Mouse (Mus musculus) T-helper 17 cell (primary cell): ENCODE data around the gene Zbtb22.
"Not testable (repeated sequence)": the region's sequence is repeated elsewhere in the genome, so short reads cannot be mapped to it uniquely, and the experiment has no call there.

Experiments
- in situ Hi-C, 2 experiments: fragments of 300-600 bp; cut with MboI, MseI; formaldehyde crosslinking; loops; 1 replicate in 1 of 2; 2 replicates in 1 of 2; pipeline ENCODE4 v1.15.1; 2025; ENCODE audit warnings: high pct_unique_total_duplicates in 2 of 2

The Zbtb22 gene

DNA sequence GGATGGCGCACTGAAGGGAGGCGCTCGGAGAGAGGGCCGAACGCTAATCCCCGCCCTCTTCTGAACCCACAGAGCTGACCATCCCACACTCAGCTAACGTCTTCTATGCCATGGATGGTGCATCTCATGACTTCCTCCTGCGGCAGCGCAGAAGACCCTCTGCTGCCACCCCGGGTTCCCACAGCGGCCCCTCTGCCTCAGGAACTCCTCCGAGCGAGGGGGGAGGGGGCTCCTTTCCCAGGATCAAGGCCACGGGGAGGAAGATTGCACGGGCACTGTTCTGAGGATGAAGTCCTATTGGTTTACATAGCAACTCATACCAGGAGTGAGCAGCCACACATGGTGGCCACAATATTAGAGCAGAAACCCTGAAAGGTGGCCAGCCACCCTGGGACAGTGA lies 21.3 kb downstream of the Zbtb22 start:
- in situ Hi-C loops = no loop called here

DNA sequence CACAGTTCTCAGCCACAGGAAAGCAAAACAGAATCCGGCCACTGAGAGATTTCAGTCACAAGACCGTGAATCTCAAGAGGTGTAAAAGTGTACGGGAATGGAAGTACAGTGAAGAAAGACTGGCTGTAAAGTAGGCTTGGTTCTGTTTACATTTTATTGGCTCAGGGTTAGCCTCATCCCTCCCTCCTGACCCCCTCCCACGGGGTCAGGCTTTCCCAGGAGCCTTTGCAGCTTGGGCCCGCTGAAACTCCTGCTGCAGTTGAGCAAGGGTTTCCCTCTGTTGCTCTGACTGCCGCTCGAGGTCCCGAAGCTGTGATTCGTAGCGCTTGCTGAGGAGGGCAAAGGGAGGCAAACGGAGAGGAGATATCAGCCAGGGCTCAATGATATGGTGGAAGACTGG lies 23.1 kb downstream of the Zbtb22 start:
- in situ Hi-C loops = no loop called here

DNA sequence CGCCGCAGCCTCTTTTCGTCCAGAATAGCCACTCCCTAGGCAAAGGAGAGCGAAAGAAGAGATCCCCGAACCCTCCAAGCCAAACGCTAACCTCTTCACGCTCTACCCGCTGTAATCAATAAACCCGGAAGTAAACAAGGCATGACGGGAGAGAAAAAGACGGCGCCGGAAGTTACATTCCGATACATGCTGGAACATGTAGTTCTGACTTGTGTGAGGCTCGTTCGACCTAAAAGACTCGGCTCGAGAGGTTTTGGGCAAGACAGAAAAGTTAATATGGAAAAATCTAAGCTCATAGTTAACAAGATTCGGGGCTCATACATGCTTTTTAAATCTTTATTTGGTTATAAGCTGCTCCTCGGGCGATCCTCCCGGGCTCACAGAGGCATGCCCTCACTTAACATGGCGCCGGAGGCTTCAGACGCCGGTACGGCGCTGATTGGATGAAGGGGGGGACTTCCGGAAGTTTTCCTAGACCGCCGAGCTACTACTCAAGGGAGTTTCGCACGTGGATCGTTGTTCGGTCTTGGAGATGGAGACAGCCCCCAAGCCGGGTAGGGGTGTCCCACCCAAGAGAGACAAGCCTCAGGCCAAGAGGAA lies 24.6 kb downstream of the Zbtb22 start, which contains the start of the genes Pfdn6 and Wdr46:
TSS of gene Pfdn6 (minus strand) at position 138 of the 600 bp plus-strand sequence.
TSS of gene Wdr46 (plus strand) at position 455 of the 600 bp plus-strand sequence.
- in situ Hi-C loops = no loop called here

DNA sequence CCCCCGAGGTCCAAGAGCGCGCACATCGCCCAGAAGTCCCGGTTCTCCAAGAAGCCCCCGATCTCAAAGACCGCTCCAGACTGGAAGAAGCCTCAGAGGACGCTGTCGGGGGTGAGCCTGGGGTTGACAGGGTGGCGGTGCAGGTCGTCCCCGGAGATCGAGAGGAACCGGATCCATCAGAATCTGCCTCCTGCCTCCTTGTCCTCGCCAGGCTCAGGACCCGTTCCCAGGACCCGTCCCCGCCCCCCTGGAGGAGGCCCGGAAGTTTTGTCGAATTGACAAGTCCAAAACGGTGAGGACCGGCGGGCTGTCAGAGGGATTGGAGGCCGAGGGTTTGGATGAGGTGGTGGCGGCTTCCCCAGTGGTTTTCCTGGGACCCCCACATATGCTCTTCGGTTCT lies 25.3 kb downstream of the Zbtb22 start:
- in situ Hi-C loops = no loop called here

DNA sequence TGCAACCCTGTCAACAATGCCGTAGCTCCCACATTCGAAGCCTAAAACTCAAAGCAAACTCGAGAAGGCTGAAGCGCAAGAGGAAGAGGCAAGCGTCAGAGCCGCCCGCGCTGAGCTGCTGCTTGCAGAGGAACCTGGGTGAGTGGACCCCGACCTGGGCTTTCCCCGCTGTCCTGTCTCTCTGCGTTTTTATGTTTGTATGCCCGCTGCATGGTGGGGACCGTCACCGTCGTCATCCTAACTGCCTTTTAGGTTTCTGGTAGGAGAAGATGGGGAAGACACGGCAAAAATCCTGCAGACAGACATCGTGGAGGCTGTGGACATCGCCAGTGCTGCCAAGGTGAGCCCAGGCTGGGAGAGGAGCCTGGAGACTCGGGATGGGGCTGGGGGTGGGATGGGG lies 25.7 kb downstream of the Zbtb22 start:
- in situ Hi-C loops = no loop called here

DNA sequence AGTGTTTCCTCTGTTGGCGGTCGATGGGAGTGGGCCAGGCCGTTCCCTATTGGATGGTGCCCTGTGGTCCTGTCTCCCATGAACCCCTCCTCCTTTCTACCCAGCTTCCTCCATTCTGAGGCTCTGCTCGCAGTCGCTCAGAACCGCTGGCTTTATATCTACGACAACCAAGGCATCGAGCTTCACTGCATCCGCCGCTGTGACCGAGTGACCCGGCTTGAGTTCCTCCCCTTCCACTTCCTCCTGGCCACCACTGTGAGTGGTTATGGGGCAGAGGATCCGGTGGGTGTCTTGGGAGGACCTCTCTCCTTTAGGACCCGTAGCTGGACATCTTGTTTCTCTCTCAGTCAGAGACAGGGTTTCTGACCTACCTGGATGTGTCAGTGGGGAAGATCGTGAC lies 27.8 kb downstream of the Zbtb22 start:
- in situ Hi-C loops = no loop called here

DNA sequence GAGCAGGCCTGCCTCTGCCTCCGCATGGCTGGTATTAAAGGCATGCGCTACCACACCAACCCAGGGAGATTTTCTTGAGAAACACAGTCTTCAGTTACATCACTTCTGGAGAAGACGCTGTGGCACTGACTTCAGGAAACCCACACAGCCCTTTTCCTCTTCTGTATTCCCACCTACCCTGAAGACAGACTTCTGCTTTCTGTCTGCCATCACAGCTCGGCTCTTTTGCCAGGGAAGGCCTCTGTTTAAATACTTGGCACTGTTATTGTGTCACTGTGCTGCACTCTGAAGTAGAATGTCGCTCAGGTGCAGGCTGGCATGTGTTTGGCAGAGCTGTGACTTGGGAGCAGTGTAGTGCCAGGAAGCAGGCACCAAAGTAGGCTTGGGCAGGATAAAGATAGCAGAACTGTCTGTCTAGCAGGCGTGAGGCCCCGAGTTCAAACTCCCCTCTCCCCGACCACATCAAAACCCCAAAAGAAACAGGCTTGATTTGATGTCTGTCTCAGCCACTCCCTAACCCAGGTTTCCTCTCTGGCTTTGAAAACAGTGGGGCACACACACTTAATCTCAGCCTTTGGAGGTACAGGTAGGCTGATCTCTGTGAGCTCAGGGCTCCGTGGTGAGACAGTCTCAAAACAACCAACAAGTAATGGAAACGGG lies 31.9 kb downstream of the Zbtb22 start:
- in situ Hi-C loops = no loop called here

DNA sequence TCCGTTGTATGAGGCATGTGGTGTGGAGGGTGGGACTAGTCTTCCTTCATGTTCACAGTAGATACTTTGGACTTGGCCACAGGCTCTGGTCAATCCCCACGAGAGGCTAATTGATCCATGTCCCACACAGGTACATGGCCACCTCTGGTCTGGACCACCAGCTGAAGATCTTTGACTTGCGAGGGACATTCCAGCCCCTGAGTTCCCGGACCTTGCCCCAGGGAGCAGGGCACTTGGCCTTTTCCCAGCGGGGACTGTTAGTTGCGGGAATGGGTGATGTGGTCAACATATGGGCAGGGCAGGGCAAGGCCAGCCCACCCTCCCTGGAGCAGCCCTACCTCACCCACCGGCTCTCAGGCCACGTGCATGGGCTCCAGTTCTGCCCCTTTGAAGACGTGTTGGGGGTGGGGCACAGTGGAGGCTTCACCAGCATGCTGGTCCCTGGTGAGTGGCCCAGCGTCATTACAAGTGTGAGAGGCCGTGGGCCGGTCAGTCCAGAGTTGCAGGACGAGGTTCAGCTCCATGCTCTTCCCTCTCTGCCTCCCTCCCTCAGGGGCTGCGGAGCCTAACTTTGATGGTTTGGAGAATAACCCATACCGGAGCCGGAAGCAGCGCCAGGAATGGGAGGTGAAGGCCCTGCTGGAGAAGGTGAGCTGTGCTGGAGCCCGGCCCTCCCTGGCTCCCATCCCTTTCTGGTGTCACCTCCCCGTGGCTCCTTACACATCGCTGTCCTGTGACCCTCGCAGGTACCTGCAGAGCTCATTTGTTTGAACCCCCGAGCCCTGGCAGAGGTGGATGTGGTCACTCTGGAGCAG lies 32.6 kb downstream of the Zbtb22 start:
- in situ Hi-C loops = no loop called here

DNA sequence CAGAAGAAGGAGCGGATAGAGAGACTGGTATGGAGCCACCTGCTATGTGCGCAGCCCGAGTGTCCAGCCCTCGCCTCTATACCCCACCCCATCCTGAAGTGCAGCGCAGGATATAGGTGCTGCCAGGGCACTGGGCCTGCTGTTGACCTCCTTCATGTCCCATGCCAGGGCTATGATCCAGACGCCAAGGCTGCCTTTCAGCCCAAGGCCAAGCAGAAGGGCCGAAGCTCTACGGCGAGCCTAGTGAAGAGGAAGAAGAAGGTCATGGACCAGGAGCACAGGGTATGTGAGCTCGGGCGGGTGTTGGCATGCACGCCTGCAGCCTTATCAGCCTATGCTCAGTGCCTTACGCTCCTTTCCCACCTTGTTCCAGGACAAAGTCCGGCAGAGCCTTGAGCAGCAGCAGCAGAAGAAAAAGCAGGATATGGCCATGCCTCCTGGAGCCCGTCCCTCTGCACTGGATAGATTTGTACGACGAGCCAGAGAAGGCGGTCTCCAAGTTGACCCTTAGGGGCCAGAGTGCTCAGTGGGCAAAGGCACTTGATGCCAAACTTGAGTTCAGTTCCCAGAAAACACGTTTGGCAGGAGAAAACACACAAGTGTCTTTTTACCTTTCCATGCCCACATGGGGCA lies 33.3 kb downstream of the Zbtb22 start:
- in situ Hi-C loops = no loop called here

DNA sequence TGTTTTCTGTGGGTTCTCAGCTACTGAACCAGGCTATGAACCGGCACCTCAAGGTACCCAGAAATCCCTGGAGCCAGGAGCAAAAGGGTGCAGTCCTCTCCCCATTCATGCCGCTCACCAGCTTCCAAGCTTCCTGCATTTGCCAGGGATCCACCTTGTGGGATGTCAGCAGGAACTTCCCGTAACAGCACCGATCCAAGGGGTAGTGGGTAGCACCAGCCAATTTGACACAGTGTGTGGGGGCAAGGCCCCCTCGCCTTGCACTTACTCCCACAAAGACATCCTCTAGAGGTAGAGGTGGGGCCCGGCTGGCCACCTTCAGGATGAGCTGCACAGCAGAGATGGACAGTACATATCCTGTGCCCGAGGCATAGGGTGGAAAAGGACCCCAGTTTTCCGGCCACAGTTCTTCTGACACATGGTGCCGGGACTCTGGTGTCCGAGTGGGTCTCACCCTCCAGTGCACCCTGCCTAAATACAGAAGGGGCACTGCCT lies 34.5 kb downstream of the Zbtb22 start:
- in situ Hi-C loops = no loop called here

DNA sequence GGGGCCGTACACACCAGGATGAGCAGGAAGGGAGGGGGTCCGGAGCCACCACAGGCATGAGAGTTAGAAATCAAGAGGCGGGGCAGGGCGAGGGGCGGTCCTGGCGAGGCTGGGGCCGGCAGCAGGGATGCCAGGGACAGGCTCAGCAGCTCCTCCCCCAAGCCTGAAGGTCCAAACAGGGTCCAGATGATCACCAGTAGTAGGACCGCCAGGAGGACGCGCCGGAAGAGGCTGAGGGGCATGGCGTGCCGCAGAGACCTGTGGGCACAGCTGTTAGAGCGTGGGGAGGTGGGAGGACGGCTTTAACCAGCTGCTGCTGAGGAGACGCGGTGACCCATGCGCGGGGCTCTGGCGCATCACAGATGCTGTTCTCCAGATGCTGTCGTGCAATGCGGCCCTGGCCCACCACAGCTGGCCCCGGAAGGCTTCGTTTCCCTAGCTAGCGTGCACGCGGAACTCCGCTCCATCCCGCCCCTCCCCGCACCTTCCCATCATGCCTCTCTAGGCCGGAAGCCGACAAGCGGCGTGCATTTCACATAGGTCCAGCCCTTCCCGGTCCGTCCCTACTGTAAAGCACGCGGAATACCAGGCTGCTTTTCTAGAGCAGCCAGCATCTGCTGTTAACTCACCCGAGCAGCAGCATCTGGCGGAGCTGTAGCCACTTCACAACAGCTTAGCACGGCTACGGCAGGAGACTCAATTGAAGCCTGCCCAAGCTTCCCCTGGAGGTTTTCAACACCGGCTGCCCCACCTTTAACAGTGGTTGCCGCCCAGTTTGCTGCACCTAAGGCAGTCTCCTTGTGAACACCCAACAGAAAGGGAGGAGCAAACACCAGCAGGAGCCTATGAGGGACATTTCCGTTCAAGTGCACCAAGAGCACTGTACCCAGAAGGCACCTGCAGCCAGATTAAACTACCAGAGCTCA lies 35.6 kb downstream of the Zbtb22 start, which contains the start of gene B3galt4:
TSS of gene B3galt4 (minus strand) at position 468 of the 926 bp plus-strand sequence.
- in situ Hi-C loops = no loop called here

DNA sequence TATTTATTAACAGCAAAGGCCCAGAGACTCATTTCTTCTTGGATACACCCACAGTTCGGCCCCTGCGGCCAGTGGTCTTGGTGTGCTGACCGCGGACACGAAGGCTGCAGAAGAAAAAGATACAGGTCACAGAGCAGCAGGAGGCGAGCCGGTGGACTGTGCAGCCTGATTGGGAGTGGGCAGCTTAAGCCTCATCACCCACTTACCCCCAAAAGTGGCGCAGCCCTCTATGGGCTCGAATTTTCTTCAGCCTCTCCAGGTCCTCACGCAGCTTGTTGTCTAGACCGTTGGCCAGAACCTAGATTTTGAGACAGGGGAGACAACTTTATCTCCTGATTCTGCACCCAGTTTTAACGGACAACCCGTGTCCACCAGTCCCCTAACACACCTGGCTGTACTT lies 36.3 kb downstream of the Zbtb22 start:
- in situ Hi-C loops = not testable (repeated sequence)

DNA sequence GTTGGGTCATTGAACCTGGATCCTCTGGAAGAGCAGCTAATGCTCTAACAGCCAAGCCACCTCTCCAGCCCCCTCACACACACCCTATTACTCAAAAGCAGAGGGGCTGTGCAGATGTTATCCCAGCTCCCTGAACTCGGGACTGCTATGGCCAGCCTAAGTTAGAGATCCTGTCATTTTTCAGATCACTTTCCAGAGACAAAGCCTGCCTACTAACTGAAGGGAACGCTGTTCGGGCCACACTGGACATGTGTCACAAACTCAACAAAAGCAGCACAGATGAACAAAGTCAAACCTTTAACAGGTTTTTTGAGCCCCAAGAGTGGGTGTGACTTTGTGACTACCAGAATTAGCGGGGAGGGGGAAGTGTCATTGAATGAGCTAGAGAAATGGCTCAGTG lies 37.2 kb downstream of the Zbtb22 start:
- in situ Hi-C loops = no loop called here

DNA sequence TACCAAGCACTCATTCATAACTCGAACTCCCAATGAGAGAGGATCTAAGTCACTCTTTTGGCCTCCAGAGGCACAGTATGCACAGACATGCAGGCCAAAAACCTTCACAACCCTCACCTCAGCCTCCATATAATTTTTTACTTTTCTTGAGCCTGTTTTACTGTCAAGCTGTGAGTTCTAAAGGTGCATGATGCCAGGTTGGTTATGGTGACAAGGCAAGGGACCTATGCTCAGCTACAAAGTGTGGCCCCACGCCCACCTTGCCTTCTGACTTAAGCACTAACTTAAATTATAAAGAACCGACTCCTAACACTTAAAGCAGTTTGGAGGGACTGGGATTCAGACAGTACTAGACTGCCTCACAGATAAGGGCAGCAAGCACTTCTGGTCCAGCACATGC lies 37.6 kb downstream of the Zbtb22 start:
- in situ Hi-C loops = no loop called here

DNA sequence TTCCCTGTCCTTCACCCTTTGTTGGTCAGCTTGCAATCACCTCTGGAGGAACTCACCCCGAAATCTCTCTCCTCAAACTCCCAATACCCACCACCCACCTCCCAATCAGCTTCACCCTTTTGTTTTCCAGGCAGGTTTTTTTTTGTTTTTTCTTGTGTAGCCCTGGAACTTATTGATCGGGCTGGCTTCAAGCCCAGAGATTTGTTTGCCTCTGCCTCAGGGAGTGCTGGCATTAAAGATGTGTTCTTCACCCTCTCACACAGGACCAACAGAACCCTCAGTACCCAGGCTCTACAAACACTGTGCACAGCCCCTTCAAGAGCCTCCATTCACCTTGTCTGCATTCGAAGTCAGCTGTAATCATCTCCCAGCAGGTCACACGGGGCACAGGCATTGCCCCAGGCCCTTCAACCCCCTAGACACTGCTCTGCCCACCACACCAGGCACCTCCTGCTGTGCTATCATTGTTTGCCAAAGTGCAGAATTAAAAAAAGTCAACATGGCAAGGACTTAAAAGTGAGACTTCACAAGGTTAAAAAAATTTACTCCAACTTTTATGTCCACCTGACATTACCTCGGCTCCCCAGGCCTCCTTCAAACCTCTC lies 38.4 kb downstream of the Zbtb22 start:
- in situ Hi-C loops = no loop called here

DNA sequence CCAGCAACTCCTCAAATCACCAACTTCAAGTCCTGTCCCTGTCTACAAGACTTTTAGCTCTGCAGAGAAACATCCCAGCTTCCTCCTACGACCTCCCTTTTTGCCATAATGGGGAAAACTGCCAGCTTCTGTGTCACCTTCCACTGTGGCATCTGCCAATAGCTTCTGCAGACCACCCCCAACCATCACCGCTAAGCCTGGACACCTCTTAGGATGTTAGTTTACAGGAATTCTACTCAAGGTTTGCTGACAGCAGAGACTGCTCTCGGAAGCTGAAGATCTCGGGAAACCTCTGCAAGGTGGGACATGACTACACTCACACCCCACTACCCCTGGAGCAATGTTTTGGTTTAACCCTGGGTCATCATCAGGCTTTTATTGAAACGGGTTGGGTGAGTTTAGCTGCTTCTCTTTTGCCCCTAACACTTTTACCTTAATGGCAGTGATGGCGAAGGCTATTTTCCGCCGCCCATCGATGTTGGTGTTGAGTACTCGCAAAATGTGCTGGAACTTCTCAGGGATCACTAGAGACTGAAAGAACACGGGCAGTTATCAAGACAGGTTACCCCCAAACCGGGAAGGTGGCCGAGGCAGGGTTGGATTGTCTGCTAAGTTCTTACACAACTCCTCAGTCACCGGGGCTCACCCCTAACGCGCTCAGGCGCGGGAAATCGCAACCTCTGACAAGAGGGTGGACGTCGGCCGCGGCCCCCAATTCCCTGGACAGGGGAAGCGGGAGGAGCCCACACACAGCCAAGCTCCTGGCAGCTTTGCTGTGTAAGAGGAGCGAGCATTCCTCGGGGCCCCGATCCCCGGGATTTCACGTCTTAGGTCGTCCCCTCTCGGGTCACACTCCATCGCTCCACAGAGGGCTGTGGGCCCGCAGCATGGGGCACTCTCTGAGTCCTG lies 39.2 kb downstream of the Zbtb22 start:
- in situ Hi-C loops = no loop called here

DNA sequence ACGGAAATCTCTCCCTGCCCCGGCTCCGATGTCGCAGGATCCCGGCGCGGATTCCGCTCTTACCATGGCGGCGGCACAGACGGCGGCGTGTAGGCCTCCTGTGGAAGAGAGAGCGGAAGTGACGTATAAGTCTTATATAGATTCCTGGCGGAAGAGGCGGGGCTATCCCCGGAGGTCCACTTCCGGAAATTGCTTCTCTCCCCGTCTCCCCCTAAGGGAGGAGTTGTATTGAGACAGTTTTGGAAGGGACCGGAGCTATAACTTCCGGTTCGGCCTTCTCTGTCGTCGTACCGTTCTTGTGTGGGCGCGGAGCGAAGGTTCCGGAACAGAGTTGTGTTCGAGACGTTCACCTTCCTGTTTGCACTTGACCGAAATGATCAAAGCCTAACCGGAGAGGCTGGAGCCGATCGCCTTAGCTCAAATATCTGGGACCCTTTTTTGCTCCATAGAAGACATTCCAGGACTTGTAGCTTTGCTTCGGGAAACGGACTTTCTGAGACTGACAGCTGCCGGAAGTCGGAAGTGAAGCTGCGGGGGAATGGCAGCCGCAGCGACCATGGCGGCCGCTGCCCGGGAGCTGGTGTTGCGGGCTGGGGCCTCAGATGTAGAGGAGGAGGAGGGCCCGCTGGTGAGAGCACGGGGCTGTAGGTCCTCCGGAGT lies 40.0 kb downstream of the Zbtb22 start, which contains the start of the genes Vps52 and Rps18:
TSS of gene Vps52 (plus strand) at position 258 of the 660 bp plus-strand sequence.
TSS of gene Rps18 (minus strand) at position 447 of the 660 bp plus-strand sequence.
- in situ Hi-C loops = no loop called here

DNA sequence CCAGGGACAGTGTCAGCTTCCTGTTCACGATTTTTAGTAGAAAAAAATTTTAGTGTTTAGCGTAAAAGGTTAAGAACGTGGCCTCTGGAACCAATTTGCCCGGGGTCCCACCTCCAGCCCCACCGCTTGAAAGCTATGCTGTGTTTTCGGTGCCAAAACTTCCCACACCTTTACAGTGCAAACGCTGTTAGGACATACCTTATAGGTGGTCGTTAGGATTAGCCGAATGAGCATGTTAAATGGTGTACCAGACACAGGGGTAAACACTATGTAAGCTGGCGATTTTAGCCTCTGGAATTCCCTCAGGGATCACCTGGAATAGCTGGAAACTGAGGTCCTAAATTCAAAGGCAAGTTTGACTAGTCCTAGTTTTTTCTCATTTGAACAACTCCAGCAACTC lies 40.6 kb downstream of the Zbtb22 start:
- in situ Hi-C loops = no loop called here

DNA sequence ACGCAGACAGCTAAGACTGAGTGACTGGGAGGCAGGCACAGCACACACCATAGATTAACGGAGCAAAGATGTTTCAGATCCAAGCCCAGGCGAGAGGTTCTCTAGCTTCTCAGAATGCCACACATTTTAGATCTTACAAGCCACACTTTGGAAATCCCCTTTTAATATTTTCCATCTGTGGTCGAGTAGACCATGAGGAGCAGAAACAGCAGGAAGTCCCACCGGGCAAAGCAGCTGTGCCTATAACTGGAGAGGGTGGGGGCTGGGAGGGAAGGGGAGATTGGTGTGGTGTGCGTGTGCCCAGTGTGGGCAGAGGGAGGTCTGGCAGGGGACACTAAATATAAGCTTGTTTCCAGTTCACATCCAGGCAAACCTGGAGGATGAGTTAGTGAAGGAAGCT lies 41.8 kb downstream of the Zbtb22 start:
- in situ Hi-C loops = no loop called here
